Mouse (Mus musculus) splenic B cell, adult 2 months (primary cell): Measurements from ENCODE around the gene Tbl2.

Experiments used
- DNase-seq: peaks from one replicate; pipeline ENCODE4 v3.0.0-alpha.2; 2011; ENCODE audit warnings: low read depth, low spot score
- H3K27me3 ChIP-seq: 2 replicates; pipeline ENCODE4 v1.6.1; 2012; ENCODE audit warnings: mild to moderate bottlenecking, low read length, moderate library complexity, mixed read lengths; ENCODE audit not compliant: control insufficient read depth, poor library complexity, insufficient read depth, severe bottlenecking
- H3K36me3 ChIP-seq: 2 replicates; pipeline ENCODE4 v1.6.1; 2012; ENCODE audit warnings: mild to moderate bottlenecking, low read length, moderate library complexity, mixed read lengths; ENCODE audit not compliant: control insufficient read depth, poor library complexity, insufficient read depth, severe bottlenecking

The Tbl2 gene

DNA sequence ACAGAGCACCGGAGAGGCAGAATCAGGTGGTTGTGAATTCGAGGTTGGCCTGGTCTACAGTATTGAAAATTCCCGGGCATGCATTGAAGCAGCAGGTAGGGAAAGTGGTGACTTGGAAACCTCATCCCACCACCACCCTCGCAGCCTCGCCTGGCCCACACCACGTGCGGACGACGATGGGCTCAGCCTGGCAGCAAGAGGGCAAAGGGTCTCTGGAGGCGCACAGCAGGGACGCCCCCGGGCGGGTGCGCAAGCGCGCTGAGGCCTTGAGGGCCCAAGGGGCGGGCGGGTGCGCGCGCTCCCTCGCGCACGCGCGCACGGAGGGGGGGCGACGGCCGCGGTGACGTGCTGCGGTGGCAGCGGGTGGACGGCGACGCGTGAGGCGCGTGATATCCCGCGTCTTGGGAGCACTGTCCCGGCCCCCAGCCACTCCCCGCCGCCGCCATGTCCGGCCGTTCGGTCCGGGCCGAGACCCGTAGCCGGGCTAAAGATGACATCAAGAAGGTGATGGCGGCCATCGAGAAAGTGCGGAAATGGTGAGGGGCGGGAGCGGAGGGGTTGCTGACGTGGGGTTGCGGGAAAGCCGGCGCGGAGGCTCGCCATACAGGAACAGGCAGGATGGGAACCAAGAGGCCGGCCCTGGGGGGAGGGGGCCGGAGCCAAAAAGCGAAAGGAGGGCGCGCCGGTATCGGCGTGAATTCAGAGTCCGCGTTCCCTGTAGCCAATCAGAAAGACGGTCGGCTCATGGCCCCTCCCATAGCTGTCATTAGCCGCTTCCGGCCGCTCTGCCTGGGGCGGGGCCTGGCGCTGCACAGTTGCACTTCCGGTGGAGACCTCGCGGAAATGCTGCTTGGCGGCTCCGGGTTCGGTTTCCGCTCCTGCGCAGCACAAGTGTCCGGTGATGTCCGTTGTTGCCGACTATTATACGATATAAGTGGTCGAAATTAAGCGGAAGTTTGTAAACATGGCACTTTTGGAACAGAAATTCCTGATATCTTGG is 18.9 kb downstream of the Tbl2 start, which contains the start of gene Bcl7b:
Gene Bcl7b, plus strand, starts transcription at position 221 of the 1,000 bp plus-strand sequence.
- peaks cover 3% of the 10 kb centered on the region for H3K36me3 ChIP-seq
- peak; percentile 98 for DNase-seq
- H3K27me3 ChIP-seq: no peaks in the 10 kb centered on the region

- H3K36me3 ChIP-seq: peaks cover 4% of the 10 kb centered on the region
- H3K27me3 ChIP-seq: no peaks in the 10 kb centered on the region
- no peak for DNase-seq
These were observed 20.0 kb downstream of the Tbl2 start for GRCm38 (mm10) chr5:135169479-135169878.

GRCm38 (mm10) chr5:135171688-135172220 is 22.3 kb downstream of the Tbl2 start:
- H3K36me3 ChIP-seq: peaks cover 9% of the 10 kb centered on the region
- no peaks in the 10 kb centered on the region for H3K27me3 ChIP-seq
- DNase-seq: no peak

GRCm38 (mm10) chr5:135172986-135173385 is 23.5 kb downstream of the Tbl2 start:
- no peaks in the 10 kb centered on the region for H3K27me3 ChIP-seq
- no peak for DNase-seq
- peaks cover 16% of the 10 kb centered on the region for H3K36me3 ChIP-seq

GRCm38 (mm10) chr5:135175086-135175485 is 25.6 kb downstream of the Tbl2 start:
- Histone ChIP-seq H3K27me3 (no peaks in the 10 kb centered on the region), H3K36me3 (peaks cover 21% of the 10 kb centered on the region)
- DNase-seq: no peak

DNA sequence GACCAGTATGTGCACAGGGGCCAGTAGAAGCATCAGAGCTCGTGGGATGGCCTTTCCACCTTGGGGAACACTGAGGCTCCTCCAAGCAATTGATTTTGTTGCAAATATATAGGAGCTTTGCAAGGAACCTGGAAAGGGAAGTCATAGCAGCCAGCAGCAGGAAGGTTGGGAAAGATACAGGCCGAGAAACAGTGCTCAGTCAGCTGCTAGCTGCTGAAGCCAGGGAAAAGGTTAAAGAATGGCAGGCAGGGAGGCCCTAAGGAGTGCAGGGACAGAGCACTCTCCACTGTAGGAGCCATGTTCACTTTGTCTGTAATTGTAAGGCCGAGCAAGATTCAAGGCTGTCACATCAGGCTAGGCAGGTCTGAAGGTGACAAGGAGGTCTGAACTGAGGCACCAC is 29.1 kb downstream of the Tbl2 start:
- H3K27me3 ChIP-seq: no peaks in the 10 kb centered on the region
- H3K36me3 ChIP-seq: peaks cover 21% of the 10 kb centered on the region
- DNase-seq: no peak

GRCm38 (mm10) chr5:135178996-135179395 is 29.5 kb downstream of the Tbl2 start:
- Histone ChIP-seq H3K36me3 (peaks cover 21% of the 10 kb centered on the region), H3K27me3 (no peaks in the 10 kb centered on the region)
- DNase-seq: no peak

DNA sequence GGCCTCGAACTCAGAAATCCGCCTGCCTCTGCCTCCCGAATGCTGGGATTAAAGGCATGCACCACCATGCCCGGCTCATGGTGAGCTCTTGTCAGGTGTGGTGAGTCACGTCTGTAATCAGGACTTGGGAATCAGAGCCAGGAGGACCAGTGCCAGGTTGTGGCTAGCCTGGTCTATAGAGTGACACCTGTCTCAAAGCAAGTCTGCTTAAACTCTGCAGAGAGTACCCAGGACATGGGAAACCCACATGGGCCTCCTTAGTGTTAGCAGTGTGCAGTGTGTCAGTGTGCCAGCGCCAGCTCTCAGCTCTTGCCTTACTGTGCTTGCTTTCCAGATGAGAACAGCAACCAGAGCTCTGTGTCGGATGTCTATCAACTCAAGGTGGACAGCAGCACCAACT is 30.2 kb downstream of the Tbl2 start:
- Histone ChIP-seq H3K36me3 (peaks cover 21% of the 10 kb centered on the region), H3K27me3 (no peaks in the 10 kb centered on the region)
- no peak for DNase-seq

DNA sequence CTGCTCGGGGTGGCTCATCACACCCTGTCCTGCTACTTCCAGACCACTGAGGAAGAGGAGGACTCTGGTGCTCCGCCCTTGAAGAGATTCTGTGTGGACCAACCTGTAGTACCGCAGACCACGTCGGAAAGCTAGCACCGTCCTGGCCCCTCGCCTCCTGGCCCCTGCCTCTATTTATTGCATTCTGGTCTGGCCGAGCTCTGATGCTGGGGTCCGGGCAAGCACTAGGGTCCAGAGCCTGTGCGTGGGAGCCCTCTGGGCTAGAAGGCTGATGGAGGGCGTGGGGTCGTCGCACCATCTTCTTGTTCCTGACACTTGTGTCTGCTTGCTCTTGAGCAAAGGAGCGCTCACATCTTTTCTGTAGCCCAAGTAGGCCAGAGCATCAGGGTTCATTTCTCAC is 31.3 kb downstream of the Tbl2 start:
- H3K27me3 ChIP-seq: no peaks in the 10 kb centered on the region
- peaks cover 18% of the 10 kb centered on the region for H3K36me3 ChIP-seq
- DNase-seq: no peak

DNA sequence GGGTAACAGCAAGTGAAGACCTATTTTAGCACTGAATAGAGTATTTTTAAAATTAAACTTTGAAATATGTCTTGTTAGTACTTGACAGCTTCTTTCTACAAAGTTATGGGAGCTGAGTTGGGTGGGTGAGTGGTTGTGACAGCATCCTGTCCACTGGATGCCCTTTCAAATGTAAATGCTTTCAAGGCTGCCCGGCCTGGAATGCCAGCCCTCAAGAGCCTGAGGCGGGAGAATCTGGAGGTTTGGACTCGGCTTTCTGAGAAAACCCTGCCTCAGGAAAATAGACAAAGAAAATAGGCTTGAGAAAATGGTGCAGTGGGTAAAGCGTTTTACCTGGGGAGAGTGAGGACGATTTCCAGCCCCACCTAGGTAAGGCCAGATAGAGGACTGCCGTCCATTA is 32.3 kb downstream of the Tbl2 start:
- Histone ChIP-seq H3K27me3 (no peaks in the 10 kb centered on the region), H3K36me3 (peaks cover 17% of the 10 kb centered on the region)
- DNase-seq: no peak

DNA sequence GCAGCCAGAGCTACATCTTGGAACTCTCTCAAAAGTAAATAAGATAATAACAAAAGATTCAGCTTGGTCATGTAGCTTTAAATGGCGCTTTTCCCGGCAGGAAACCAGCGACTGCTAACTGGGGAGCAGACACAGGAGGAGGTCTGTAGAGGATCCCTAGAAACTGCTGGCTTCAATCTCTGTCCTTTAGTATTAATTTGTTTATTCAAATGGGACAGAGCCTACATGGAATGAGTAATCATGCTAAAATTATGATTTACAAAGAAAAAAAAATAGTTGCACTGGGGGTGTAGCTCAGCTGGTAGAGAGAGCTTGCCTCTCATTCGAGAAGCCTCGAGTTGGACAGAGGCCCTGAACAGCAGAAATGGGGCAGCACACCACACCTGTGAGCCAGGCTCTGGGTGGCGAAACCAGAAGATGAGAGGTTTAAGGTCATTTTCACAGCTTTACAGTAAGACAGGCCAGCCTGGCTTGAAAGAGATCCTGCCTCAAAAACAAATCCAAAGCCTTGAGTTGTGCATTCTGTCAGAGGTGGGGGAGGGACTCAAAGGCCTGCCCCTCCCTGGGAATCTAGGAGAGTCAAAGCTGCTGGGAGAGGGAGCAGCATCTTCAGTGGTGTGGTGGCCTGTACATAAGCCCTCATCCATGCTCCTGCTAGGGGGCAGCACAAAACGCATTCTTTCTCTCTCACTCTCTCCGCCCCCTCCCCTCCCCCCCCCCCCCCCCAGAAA is 33.8 kb downstream of the Tbl2 start:
- no peaks in the 10 kb centered on the region for H3K27me3 ChIP-seq
- DNase-seq: no peak
- H3K36me3 ChIP-seq: peaks cover 8% of the 10 kb centered on the region

GRCm38 (mm10) chr5:135185016-135185415 is 35.6 kb downstream of the Tbl2 start:
- H3K36me3 ChIP-seq: peaks cover 5% of the 10 kb centered on the region
- H3K27me3 ChIP-seq: no peaks in the 10 kb centered on the region
- no peak for DNase-seq

DNA sequence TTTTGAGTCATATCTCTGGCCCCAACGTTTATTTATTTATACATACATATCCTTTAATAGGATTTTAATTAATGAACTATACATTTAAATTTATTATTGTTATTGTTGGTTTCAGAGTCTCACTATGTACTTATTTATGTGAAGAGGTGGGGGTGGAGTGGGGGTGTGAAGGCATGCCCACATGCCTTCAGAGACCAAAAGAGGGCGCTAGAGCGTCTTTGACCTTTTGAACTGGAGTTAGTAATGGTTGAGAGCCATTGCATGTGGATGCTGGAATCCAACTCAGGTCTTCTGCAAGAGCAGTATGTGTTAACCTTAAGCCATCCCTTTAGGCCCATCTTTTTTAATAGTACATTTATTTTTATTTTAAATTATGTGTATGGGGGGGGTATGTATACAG is 36.1 kb downstream of the Tbl2 start:
- Histone ChIP-seq H3K36me3 (no peaks in the 10 kb centered on the region; the same call in 1 of the 2 replicates), H3K27me3 (no peaks in the 10 kb centered on the region)
- DNase-seq: peak; percentile 57

- Histone ChIP-seq H3K36me3 (no peaks in the 10 kb centered on the region; the same call in 1 of the 2 replicates), H3K27me3 (no peaks in the 10 kb centered on the region)
- no peak for DNase-seq
These were observed 36.8 kb downstream of the Tbl2 start for GRCm38 (mm10) chr5:135186231-135186620.
